Mouse (Mus musculus): ENCODE data around the gene Klc3.

Gene Klc3

DNA sequence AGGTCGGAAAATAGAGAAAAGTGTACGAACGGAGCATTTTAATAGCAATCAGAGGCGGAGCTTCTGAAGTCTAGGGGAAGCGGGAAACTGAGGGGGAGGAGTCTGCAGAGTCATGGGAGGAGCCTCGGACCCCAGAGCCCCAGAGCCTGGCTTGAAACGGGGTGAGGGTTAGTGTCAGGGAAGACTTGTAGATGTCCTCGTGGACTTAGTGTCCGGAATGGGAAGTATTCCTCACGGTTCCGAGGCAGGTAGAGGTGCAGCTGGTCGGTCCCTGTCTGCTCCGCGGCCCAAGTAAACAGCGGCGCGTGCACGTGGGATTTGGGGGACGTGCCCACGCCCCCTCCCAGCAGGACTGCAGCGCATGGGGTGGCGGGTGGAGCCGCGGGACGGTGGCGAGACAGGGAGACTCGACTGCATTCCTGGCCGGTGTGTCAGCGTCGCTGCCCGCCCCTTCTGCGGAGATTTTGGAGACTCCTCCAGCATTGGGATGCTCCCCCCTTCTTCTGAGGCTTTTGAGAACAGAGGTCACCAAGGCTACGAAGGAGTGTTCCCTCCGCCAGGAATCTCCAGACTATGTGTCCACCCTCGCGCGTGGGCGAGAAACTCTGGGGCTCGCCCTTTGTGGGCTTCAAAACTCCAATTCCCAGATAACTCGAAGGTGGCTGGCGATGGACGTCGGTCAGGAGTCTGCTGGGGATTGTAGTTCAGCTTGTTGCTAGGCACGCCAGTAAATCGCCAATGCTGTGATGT lies 43.8 kb downstream of the Klc3 start:
- DNase-seq (ENCODE audit: low read depth), result peak; percentile 71

DNA sequence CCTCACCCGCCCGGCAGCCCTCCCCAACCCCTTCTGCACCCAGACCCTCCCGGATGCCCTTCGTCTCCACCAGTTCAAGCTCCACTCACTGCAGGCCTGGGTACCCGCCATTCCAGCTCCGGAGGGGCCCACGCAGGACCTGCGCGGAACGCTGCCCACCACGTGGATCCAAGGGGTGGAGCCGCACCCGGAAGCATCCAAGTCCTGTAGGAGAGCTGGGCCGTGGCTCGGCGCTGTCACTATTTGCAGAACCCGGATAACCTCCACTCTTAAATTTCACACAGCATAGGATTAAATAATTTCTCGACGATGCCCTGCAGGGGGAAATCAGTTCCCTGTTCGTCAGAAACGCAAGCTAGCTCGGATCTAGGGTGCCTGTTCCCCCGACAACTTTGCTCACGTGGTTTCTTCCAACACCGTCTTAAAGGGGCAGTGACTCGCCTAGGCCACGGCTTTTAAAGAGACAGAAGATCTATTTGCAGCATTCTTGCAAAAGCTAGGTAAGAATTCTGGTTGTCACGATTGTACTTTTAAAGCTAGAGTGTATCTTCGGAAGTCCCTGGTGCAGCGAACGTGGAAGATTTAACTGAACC lies 44.5 kb downstream of the Klc3 start, which contains the start of the genes Cd3eap and Ppp1r13l:
Gene Cd3eap (minus strand): TSS at position 185 of the 593 bp plus-strand sequence.
Gene Ppp1r13l (plus strand): TSS at position 451 of the 593 bp plus-strand sequence.
- DNase-seq (ENCODE audit: low read depth), result peak; percentile 96

DNA sequence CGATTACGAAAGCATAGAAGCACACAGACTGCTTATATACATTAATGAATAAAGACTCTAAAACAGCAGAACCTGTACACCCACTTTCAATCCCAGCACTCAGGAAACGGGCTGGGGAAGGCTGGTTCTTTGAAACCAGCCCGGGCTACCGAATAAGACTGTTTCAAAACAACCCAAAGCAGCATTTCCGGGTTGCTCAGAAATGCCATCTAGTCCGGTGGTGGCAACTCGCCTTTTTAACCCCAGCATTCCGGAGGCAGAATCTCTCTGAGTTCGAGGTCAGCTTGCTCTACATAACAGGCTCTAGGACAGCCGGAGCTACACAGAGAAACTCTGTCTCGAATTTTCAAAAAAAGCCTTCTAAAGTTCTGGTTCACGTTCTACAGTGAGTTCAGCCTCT lies 45.3 kb downstream of the Klc3 start:
- peak; percentile 50 for DNase-seq (ENCODE audit: low read depth)

DNA sequence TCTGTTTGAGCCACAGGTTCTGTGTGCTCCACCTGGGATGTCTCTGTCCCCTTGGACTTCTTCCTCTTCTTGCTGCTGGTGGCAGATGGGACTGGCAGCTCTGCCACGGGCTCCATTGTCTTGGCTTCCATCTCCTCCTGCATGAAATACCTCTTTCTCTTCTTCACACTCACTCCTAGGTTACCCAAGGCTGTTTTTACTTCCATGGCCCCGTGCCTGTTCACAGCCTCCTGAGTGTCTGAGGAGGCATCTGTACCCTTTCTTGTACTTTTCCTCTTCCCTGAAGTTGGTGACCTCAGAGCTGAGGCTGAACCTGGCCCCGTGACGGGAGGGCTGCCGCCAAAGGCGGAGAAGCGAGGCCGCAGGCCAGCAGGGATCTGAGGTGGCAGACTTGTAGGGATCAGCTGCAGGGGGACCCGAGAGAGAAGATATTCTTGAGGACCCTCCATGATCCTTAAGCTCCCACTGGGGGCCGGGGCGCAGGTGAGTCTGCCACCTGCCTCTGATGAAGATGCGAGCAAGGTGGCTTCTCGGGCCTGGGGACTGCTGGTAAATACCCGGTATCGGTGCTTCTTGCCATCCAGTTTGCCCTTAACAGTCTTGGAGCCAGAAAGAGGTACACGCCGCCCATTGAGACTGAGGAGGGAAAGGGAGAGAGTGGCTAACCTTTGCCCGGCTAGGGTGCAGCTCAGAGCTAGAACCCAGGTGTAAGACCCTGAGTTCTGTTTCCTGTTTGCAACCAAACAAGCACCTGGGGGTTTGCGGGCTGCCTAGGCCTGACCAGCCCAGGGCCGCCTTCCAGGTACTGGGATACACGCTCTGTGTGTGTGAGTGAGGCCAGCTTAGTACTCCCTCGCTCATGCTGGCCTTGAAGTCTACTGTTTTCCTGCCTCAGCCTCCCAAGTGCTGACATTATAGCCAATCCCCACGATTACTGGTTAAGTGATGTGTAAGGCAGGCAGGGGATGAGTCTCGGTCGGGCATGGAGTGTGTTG lies 46.2 kb downstream of the Klc3 start:
- DNase-seq (ENCODE audit: low read depth), result no peak

DNA sequence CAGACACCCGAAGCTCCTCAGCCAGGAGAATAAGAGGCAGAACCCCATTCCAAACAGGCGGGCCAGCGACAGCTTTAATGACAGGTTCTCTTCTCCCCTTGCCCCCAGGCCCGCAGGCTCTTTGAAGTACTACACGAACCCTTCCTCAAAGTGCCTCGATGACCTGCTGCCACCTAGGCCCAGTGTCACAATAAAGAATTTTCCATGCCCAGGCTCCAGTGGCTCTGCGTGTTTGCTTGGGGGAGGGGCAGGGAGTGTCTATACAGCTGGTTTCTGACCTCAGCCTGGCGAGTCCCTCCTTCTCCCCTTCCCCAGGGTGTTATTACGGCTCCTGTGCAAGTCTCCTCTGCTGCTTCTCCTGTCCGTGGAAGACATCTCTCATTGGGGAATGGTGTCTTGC lies 47.6 kb downstream of the Klc3 start:
- no peak for DNase-seq (ENCODE audit: low read depth)

DNA sequence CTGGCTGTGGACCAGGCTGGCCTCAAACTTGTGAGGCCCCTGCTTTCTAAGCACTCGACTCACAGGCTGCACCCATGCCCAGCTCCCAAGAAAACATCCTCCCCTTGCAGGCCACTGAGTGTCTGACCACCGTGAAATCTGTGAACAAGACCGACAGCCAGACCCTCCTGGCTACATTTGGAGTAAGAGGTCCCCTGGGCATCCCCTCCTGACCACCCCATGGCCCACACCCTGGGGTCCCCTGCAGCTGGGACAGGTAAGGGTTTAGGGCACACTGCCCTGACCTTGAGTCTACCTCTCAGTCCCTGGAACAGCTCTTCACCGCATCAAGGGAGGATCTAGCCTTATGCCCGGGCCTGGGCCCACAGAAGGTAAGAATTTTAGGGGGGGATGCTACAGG lies 48.9 kb downstream of the Klc3 start:
- no peak for DNase-seq (ENCODE audit: low read depth)

DNA sequence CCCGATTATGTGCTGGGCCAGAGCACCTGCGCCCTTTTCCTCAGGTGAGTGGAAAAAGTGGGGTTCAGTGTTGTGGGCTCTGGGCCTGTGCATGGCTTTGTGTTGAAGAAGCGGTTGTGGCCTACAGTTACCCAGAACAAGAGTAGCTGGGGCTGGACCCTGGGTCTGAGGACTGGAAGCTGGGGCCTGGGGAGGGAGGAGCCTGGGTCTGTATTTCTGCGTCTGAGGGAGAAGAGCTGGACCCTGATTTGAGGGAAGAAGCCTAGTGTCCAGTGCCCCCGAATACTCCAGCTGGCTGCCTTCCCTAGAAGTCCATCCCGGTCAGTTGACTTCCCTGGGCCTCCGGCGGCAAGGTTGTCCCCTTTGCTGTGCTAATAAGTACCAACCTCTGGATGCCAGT lies 53.7 kb downstream of the Klc3 start:
- no peak for DNase-seq (ENCODE audit: low read depth)

DNA sequence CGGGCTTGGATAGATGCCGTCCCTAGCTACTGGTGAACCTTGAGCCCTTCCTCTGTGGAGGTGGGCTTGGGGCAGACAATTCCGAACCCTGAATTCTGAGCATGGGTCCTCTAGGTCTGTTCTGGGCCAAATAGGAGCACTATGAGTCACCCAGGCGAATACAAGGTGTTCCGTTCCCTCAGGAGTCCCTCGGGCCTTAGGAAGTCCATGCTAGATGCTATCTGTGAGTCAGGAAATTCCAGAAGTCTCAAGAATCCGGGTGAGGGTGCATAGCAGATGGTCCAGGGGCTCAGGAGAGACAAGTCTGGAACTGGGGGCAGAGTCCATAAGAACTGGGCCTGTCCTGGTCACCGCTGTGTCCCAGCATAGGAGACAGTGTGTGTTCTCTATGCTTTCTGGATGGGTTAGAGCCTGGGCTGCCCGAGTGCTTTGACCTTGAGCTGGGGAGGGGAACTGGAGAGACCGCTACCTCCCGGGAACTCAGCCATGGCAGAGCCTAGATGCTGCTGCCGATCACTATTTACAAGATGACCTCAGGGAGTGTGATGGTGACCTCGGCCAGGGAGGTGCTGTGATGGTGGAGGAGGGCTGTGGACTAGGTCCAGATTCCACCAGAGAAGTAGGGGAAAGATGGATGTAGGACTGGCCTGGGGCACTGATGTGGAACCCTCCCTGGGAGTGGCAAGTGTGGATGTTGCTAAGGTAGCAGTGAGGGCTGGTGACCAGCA lies 54.6 kb downstream of the Klc3 start:
- DNase-seq (ENCODE audit: low read depth), result no peak

DNA sequence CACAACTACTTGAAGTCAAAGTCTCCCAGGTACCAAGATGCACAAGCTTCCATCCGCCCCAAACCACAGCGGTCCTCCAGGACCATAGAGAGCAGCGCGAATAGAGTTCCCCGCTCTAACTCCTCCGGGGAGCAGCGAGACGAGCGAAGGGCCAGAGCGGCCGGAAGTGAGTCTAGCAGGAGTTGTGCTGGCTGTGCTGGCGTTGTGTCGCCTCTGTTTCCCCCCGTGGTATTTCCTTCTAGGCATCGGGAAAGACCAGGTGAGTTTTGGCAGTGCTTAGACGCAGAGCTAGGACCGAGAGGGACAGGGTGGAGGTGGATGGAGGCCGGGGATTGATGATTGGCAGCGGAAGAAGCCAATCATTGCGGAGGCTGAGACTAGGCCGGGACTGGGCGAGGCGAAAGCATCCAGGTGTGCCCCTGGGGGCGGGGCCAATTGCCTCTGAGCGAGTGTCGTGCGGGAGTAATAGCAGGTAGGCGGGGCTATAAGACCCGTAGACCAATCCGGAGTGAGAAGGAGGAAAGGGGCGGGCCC lies 58.9 kb downstream of the Klc3 start:
- peak; percentile 97 for DNase-seq (ENCODE audit: low read depth)

Measured in 416B (cell line).